Mouse (Mus musculus): ENCODE measurements around the gene Elac2. TPM values are rescaled to one million over a fixed set of nuclear protein-coding genes. Genes with fewer than 3 reads are reported as not detected.

The Elac2 gene
- polyA plus RNA-seq, 1 experiment from 2014 or later = 24.1 TPM

DNA sequence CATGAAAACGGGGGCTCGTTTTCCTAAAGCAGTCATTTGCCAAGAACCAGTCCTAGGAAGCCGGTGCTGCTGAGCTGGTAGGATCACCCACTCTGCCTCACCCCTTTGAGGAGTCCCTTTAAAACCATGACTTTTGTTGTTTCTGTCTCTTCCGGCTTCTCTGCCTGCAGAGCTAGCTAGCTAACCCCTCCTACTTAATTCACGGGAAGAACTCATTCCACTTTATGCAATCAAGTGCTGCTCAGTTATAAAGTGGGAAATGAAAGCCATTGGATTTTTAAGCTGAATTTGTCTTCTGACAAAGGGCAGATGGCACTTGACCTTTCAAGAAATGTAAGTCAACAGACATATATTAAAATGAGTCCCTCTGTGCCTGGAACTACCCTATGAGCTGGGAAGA, 49.2 kb downstream of the Elac2 start:
- WGBS = 66% methylated on average over 5 of the region's 5 CpGs
- Histone ChIP-seq H3K27me3 (replicated peaks) (no peaks in the 10 kb centered on the region), H3K9ac (no peak overlapping the region), H3K4me3 (replicated peaks) (no peak overlapping the region), H3K27ac (no peak overlapping the region), H3K4me2 (no peak overlapping the region), H3K9me3 (no peaks in the 10 kb centered on the region), H3K36me3 (no peaks in the 10 kb centered on the region), H3K4me1 (no peaks in the 10 kb centered on the region)
- no peak for ATAC-seq (ENCODE audit: insufficient read depth, low FRiP score, low read depth)

DNA sequence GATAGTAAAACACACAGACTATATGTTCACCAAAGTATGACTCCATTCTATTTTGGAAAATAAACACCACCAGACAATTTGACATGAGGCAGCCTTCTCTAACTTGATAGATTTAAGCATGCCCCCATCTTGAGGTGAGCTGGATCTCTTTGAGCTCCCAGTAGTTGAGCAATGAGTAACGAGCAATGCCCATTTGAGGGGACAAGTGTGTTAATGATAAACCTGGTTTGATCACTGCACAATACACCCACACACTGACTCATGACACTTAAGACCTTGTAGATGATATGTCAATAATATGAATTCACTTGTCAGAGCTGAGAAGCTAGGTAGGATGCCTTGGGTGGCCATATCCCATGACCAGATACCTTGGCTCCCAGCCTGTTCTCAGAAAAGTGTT, 51.4 kb downstream of the Elac2 start:
- WGBS = 74% methylated on average over 1 of the region's 1 CpGs
- H3K4me2 ChIP-seq = no peak overlapping the region
- ATAC-seq (ENCODE audit: insufficient read depth, low FRiP score, low read depth) = no peak
- H3K36me3 ChIP-seq = no peaks in the 10 kb centered on the region
- H3K27me3 ChIP-seq (replicated peaks) = no peaks in the 10 kb centered on the region
- H3K4me3 ChIP-seq (replicated peaks) = no peak overlapping the region
- H3K9ac ChIP-seq = no peak overlapping the region
- no peaks in the 10 kb centered on the region for H3K4me1 ChIP-seq
- H3K9me3 ChIP-seq = no peaks in the 10 kb centered on the region
- H3K27ac ChIP-seq = no peak overlapping the region

DNA sequence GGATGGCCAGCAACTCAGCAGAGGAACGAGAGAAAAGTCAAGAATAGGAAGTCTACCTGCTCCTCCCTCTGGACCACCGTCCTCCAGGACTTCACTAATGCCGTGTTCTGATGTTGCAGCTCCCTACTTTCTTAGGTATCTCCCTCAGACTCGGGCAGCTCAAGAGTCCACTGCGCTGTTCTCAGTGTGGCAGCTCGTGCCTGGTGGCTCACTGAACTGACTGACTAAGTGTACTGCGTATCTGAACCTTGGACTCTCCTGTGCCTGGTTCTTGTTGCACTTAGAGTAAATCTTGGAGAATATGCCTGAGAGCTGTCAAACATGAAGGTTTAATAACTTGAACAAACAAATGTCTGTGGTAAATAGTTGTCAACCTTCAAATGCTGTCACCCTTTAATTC, 53.4 kb downstream of the Elac2 start:
- no peak for ATAC-seq (ENCODE audit: insufficient read depth, low FRiP score, low read depth)
- no peaks in the 10 kb centered on the region for H3K27me3 ChIP-seq (replicated peaks)
- no peak overlapping the region for H3K27ac ChIP-seq
- no peaks in the 10 kb centered on the region for H3K4me1 ChIP-seq
- H3K4me3 ChIP-seq (replicated peaks) = no peak overlapping the region
- no peaks in the 10 kb centered on the region for H3K36me3 ChIP-seq
- no peaks in the 10 kb centered on the region for H3K9me3 ChIP-seq
- WGBS = 83% methylated on average over 7 of the region's 7 CpGs
- H3K4me2 ChIP-seq = no peak overlapping the region
- H3K9ac ChIP-seq = no peak overlapping the region

DNA sequence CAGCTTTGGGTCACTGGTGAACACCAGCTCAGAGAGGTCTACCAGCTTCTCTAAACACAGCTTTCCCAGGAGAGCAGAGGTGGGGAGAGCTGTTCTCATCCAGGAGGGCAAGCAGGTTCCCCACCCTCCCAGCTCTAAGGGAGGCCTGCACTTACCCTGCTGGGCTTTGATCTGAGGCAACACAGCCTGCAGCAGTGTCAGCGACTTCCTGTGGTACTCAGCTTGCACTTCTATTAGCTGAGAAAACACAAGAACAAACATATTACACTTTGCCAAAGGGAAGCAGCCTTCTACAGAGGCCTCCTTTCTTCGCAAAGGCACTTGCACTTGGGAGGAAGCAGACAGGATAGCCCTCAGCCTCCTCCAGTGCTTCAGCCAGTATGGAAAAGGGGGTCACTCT, 60.2 kb downstream of the Elac2 start:
- WGBS = 28% methylated on average over 2 of the region's 2 CpGs
- no peaks in the 10 kb centered on the region for H3K4me1 ChIP-seq
- H3K27ac ChIP-seq = no peak overlapping the region
- no peak for ATAC-seq (ENCODE audit: insufficient read depth, low FRiP score, low read depth)
- no peak overlapping the region for H3K4me3 ChIP-seq (replicated peaks)
- H3K4me2 ChIP-seq = no peak overlapping the region
- no peaks in the 10 kb centered on the region for H3K27me3 ChIP-seq (replicated peaks)
- no peaks in the 10 kb centered on the region for H3K9me3 ChIP-seq
- no peaks in the 10 kb centered on the region for H3K36me3 ChIP-seq
- H3K9ac ChIP-seq = no peak overlapping the region

DNA sequence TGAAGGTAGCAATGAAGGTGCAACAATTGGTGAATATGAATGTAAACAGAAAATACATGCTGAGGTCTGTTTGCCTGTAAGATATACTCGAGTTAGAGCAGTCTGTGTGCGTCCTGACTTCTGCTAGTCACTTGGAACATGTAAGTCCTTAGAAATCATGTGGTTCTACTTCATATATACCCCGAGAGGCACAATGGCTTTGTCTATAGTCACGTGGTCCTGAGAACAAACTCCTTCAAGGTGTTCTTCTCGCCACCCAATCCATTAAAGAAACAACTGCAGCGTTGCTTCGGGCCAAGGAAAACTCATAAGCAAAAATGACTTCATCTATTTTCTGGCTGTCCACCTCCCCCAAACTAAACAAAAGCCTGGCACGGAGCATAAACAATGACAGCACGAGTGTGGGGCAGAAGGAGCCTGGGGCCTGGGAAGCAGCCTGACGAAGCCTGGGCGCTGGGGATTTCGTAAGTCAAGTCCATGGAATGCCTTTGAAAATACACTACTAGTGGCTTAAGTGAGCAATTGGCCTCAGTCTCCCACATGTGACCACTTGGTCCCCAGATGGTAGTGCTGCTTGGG, 60.8 kb downstream of the Elac2 start:
- Histone ChIP-seq H3K4me1 (no peaks in the 10 kb centered on the region), H3K36me3 (no peaks in the 10 kb centered on the region), H3K27ac (no peak overlapping the region), H3K9me3 (no peaks in the 10 kb centered on the region), H3K4me3 (replicated peaks) (no peak overlapping the region), H3K4me2 (no peak overlapping the region), H3K9ac (no peak overlapping the region), H3K27me3 (replicated peaks) (no peaks in the 10 kb centered on the region)
- ATAC-seq (ENCODE audit: insufficient read depth, low FRiP score, low read depth) = no peak
- 47% methylated on average over 12 of the region's 12 CpGs for WGBS

DNA sequence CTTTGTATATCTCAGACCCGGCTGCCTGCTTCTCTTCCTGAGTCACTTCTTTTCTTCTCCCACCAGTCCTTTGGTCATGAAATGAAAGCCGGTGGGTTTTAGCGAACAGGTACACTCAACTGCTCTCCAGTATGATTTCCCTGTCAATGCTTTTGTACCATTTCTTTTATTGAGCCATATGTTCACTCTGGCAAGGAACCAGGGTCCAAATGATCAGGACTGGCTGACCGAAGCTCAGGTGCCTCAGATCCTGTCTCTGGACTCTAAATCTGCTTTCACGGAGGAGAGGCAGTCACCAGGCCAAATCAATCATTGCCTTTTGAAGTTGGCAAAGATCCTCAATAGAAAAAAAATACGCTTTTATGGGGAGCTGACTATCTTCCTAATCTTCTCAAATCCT, 61.7 kb downstream of the Elac2 start:
- H3K27ac ChIP-seq = no peak overlapping the region
- no peak overlapping the region for H3K9ac ChIP-seq
- no peaks in the 10 kb centered on the region for H3K9me3 ChIP-seq
- H3K4me1 ChIP-seq = no peaks in the 10 kb centered on the region
- ATAC-seq (ENCODE audit: insufficient read depth, low FRiP score, low read depth) = no peak
- no peak overlapping the region for H3K4me3 ChIP-seq (replicated peaks)
- no peak overlapping the region for H3K4me2 ChIP-seq
- H3K27me3 ChIP-seq (replicated peaks) = no peaks in the 10 kb centered on the region
- 64% methylated on average over 6 of the region's 6 CpGs for WGBS
- no peaks in the 10 kb centered on the region for H3K36me3 ChIP-seq

DNA sequence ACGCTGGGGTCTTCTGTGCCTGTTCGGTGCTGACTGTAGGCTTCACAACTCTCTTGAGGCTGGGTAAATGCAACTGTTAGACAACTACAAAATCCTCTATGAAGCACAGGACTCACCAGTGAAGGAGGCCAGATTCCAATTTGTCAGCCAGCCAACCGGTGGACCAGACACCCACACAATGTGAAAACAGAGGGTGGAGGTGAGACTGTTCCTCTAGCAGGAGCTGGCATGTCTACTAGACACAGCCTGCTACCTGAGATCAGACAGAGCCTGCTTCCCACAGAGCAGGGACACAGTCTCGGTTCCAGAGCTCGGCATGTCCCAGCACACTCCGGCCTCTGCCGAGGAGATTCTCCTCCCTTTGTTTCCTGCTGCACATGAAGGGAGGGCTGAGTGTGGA, 70.3 kb downstream of the Elac2 start:
- no peak for ATAC-seq (ENCODE audit: insufficient read depth, low FRiP score, low read depth)
- 81% methylated on average over 7 of the region's 7 CpGs for WGBS
- Histone ChIP-seq H3K4me3 (replicated peaks) (no peak overlapping the region), H3K36me3 (no peaks in the 10 kb centered on the region), H3K27ac (no peak overlapping the region), H3K9me3 (no peaks in the 10 kb centered on the region), H3K9ac (no peak overlapping the region), H3K27me3 (replicated peaks) (no peaks in the 10 kb centered on the region), H3K4me1 (no peaks in the 10 kb centered on the region), H3K4me2 (no peak overlapping the region)

DNA sequence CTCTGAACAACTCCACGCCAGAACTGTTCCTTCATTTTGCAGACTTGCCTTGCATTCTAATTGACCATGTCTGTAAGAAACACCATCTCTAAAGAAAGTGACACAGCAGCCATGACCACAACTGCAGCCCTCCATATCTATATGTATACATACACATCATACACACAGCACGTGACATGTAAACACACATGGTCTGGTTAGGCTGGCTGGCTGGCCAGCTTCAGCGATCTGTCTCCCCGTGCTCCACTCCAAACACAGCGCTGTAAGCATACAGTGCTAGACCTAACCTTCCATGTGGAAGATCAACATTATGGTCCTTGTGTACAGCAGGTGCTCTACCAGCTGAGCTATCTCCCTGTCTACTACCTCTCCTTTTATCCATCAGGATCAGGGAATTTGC, 72.0 kb downstream of the Elac2 start:
- H3K4me2 ChIP-seq = no peak overlapping the region
- H3K36me3 ChIP-seq = no peaks in the 10 kb centered on the region
- H3K27ac ChIP-seq = no peak overlapping the region
- no peak overlapping the region for H3K9ac ChIP-seq
- no peaks in the 10 kb centered on the region for H3K9me3 ChIP-seq
- H3K4me1 ChIP-seq = no peaks in the 10 kb centered on the region
- no peak for ATAC-seq (ENCODE audit: insufficient read depth, low FRiP score, low read depth)
- no peak overlapping the region for H3K4me3 ChIP-seq (replicated peaks)
- no peaks in the 10 kb centered on the region for H3K27me3 ChIP-seq (replicated peaks)
- WGBS = 72% methylated on average over 5 of the region's 5 CpGs

Other genes with a start within 250 kb of the Elac2 start
- 0.19 TPM in 1 of 2 replicates, not detected in the other for gene 1700086D15Rik, start 180.9 kb downstream of the Elac2 start, polyA plus RNA-seq (2015; fragmentation: Nextera tagmentation; extraction: Ambion mirVana)
- gene Arhgap44, start 183.9 kb downstream of the Elac2 start, polyA plus RNA-seq (2015; fragmentation: Nextera tagmentation; extraction: Ambion mirVana) = 6.2 and 6.9 TPM in 2 replicates